Mouse (Mus musculus): ENCODE results near the gene Padi1. TPM values are rescaled to one million over a fixed set of nuclear protein-coding genes. Genes with fewer than 3 reads are reported as not detected.

Padi1 gene
- total and polyA plus RNA-seq, 2 experiments, result not detected

DNA sequence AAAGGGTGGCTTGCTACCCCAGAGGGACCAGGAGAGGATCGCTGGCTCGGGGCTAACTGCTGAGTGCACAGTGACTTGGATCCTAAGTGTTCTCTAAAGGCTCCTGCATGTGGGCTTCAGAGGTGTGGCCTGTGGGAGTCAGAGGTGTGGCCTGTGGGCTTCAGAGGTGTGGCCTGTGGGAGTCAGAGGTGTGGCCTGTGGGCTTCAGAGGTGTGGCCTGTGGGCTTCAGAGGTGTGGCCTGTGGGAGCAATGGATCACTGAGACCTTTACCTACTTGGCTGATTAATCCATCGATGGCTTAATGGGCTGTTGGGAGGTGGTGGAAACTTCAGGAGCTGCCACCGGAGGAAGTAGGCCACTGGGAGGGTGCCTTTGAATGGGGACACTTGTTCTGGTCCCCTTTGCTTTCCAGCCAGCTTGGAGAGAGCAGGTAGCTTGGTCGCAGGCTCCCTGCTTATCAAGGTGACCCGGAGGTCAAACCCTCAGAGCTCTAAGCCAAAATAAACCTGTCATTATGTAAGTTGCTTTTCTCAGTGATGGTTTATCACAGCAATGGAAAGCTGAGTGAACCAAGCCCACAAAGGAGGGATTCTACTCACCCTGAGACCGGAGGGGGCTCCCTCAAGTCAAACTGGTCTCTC lies 14.7 kb upstream of the Padi1 start:
- peaks cover 26% of the 10 kb centered on the region for H3K4me1 ChIP-seq (ENCODE audit: control insufficient read depth, insufficient read depth, low read length)
- no peaks in the 10 kb centered on the region for H3K79me2 ChIP-seq (ENCODE audit: control insufficient read depth, insufficient read depth, low read length)
- no peak overlapping the region for H3K9ac ChIP-seq (ENCODE audit: low read depth, low read length)
- TF ChIP-seq CTCF (IDR thresholded peaks at IDR 0.05; ENCODE audit: low read depth, low read length), result no peak
- TF ChIP-seq POLR2A (IDR thresholded peaks at IDR 0.05; ENCODE audit: extremely low read depth, insufficient read depth, low read length), result no peak
- 23% methylated on average over 7 of the region's 7 CpGs for WGBS
- peak; percentile 97 for DNase-seq (ENCODE audit: extremely low read depth, low read depth, low spot score)
- no peak overlapping the region for H3K4me3 ChIP-seq (ENCODE audit: insufficient read depth, low read depth, low read length)
- H3K27ac ChIP-seq (replicated peaks; ENCODE audit: insufficient read depth, low read depth, low read length), result peak overlapping the region; percentile 76
- H3K27me3 ChIP-seq (ENCODE audit: control insufficient read depth, insufficient read depth, low read length), result no peaks in the 10 kb centered on the region
- H3K36me3 ChIP-seq (ENCODE audit: control insufficient read depth, insufficient read depth, low read length), result no peaks in the 10 kb centered on the region

GRCm38 (mm10) chr4:140859291-140859690 lies 13.7 kb upstream of the Padi1 start:
- H3K4me3 ChIP-seq (ENCODE audit: insufficient read depth, low read depth, low read length), result no peak overlapping the region
- H3K9ac ChIP-seq (ENCODE audit: low read depth, low read length), result no peak overlapping the region
- H3K36me3 ChIP-seq (ENCODE audit: control insufficient read depth, insufficient read depth, low read length), result no peaks in the 10 kb centered on the region
- H3K27ac ChIP-seq (replicated peaks; ENCODE audit: insufficient read depth, low read depth, low read length), result no peak overlapping the region
- WGBS, result 88% methylated on average over 11 of the region's 11 CpGs
- no peaks in the 10 kb centered on the region for H3K79me2 ChIP-seq (ENCODE audit: control insufficient read depth, insufficient read depth, low read length)
- H3K4me1 ChIP-seq (ENCODE audit: control insufficient read depth, insufficient read depth, low read length), result peaks cover 30% of the 10 kb centered on the region
- TF ChIP-seq POLR2A (IDR thresholded peaks at IDR 0.05; ENCODE audit: extremely low read depth, insufficient read depth, low read length) (no peak), CTCF (IDR thresholded peaks at IDR 0.05; ENCODE audit: low read depth, low read length) (no peak)
- H3K27me3 ChIP-seq (ENCODE audit: control insufficient read depth, insufficient read depth, low read length), result no peaks in the 10 kb centered on the region
- DNase-seq (ENCODE audit: extremely low read depth, low read depth, low spot score), result no peak

DNA sequence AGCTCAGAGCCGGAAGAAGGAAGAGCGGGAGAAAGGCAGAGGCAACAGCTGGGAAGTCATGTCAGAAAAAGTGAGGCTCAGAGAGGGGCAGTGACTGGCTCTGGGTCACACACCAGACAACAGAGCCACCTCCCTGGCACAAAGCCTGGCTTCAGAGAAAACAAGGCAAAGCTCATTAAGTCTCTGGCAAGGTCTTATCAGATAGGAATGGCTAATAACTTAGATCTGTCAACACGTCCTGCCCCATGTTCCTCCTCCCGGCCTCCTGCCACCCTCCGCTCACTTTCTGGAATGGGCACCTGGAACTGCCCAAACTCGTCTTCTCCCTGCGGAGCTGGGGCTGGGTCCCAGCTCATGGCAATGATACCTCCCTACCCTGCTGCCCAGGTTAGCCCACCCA lies 12.2 kb upstream of the Padi1 start:
- Histone ChIP-seq H3K4me1 (ENCODE audit: control insufficient read depth, insufficient read depth, low read length) (peaks cover 30% of the 10 kb centered on the region), H3K79me2 (ENCODE audit: control insufficient read depth, insufficient read depth, low read length) (no peaks in the 10 kb centered on the region), H3K36me3 (ENCODE audit: control insufficient read depth, insufficient read depth, low read length) (no peaks in the 10 kb centered on the region), H3K4me3 (ENCODE audit: insufficient read depth, low read depth, low read length) (no peak overlapping the region), H3K27me3 (ENCODE audit: control insufficient read depth, insufficient read depth, low read length) (no peaks in the 10 kb centered on the region), H3K9ac (ENCODE audit: low read depth, low read length) (peak overlapping the region; percentile 21; the same call in 1 of the 2 replicates), H3K27ac (replicated peaks; ENCODE audit: insufficient read depth, low read depth, low read length) (no peak overlapping the region; the same call in 1 of the 2 replicates)
- TF ChIP-seq POLR2A (IDR thresholded peaks at IDR 0.05; ENCODE audit: extremely low read depth, insufficient read depth, low read length) (no peak), CTCF (IDR thresholded peaks at IDR 0.05; ENCODE audit: low read depth, low read length) (no peak)
- WGBS, result 17% methylated on average over 7 of the region's 7 CpGs
- peak; percentile 97 for DNase-seq (ENCODE audit: extremely low read depth, low read depth, low spot score)

GRCm38 (mm10) chr4:140857041-140857440 lies 11.5 kb upstream of the Padi1 start:
- H3K4me1 ChIP-seq (ENCODE audit: control insufficient read depth, insufficient read depth, low read length), result peaks cover 25% of the 10 kb centered on the region
- no peak overlapping the region for H3K4me3 ChIP-seq (ENCODE audit: insufficient read depth, low read depth, low read length)
- no peak for DNase-seq (ENCODE audit: extremely low read depth, low read depth, low spot score)
- H3K27me3 ChIP-seq (ENCODE audit: control insufficient read depth, insufficient read depth, low read length), result no peaks in the 10 kb centered on the region
- H3K36me3 ChIP-seq (ENCODE audit: control insufficient read depth, insufficient read depth, low read length), result no peaks in the 10 kb centered on the region
- TF ChIP-seq CTCF (IDR thresholded peaks at IDR 0.05; ENCODE audit: low read depth, low read length), result no peak
- no peak for TF ChIP-seq POLR2A (IDR thresholded peaks at IDR 0.05; ENCODE audit: extremely low read depth, insufficient read depth, low read length)
- no peak overlapping the region for H3K27ac ChIP-seq (replicated peaks; ENCODE audit: insufficient read depth, low read depth, low read length)
- H3K79me2 ChIP-seq (ENCODE audit: control insufficient read depth, insufficient read depth, low read length), result no peaks in the 10 kb centered on the region
- 72% methylated on average over 5 of the region's 5 CpGs for WGBS
- no peak overlapping the region for H3K9ac ChIP-seq (ENCODE audit: low read depth, low read length)

DNA sequence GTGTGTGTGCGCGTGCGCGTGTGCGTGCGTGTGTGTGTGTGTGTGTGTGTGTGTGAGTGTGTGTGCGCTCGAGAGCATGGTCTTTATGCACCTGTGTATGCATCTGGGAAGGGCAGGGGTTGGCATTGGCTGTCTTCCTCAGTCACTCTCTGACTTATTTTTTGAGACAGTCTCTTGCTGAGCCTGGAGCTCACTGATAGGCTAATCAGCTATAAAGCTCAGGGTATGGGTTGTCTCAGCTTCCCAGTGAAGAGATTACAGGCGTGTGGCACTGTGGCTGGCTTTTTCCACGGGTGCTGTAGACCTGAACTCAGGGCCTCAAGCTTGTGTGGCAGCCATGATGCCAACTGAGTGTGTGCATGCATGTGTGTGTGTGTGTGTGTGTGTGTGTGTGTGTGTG lies 9.6 kb upstream of the Padi1 start:
- Histone ChIP-seq H3K79me2 (ENCODE audit: control insufficient read depth, insufficient read depth, low read length) (no peaks in the 10 kb centered on the region), H3K27ac (replicated peaks; ENCODE audit: insufficient read depth, low read depth, low read length) (no peak overlapping the region), H3K4me3 (ENCODE audit: insufficient read depth, low read depth, low read length) (no peak overlapping the region), H3K27me3 (ENCODE audit: control insufficient read depth, insufficient read depth, low read length) (no peaks in the 10 kb centered on the region), H3K36me3 (ENCODE audit: control insufficient read depth, insufficient read depth, low read length) (no peaks in the 10 kb centered on the region), H3K4me1 (ENCODE audit: control insufficient read depth, insufficient read depth, low read length) (peaks cover 15% of the 10 kb centered on the region), H3K9ac (ENCODE audit: low read depth, low read length) (no peak overlapping the region)
- 88% methylated on average over 10 of the region's 10 CpGs for WGBS
- TF ChIP-seq CTCF (IDR thresholded peaks at IDR 0.05; ENCODE audit: low read depth, low read length) (no peak), POLR2A (IDR thresholded peaks at IDR 0.05; ENCODE audit: extremely low read depth, insufficient read depth, low read length) (no peak)
- no peak for DNase-seq (ENCODE audit: extremely low read depth, low read depth, low spot score)

DNA sequence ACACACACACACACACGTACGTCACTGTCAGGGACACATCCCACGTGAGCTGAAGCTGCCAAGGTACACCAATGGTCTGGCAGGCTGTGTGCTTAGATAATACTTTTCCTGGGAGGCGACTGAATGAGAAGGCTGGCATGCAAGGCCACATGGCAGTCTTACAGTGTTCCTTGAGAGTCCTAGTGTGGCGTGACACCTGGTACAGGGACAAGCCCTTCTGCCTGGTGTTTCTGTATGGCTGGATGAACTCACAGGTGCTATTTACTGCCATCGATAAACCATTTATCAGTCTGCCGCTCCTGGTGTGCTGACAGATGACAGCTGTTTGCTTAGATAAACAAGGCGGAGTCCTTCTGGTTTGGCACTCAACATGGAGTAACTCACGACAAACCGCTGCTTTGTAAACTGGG lies 8.9 kb upstream of the Padi1 start:
- WGBS, result 17% methylated on average over 10 of the region's 10 CpGs
- Histone ChIP-seq H3K27me3 (ENCODE audit: control insufficient read depth, insufficient read depth, low read length) (no peaks in the 10 kb centered on the region), H3K36me3 (ENCODE audit: control insufficient read depth, insufficient read depth, low read length) (no peaks in the 10 kb centered on the region), H3K27ac (replicated peaks; ENCODE audit: insufficient read depth, low read depth, low read length) (peak overlapping the region; percentile 22), H3K4me3 (ENCODE audit: insufficient read depth, low read depth, low read length) (no peak overlapping the region), H3K79me2 (ENCODE audit: control insufficient read depth, insufficient read depth, low read length) (no peaks in the 10 kb centered on the region), H3K9ac (ENCODE audit: low read depth, low read length) (no peak overlapping the region), H3K4me1 (ENCODE audit: control insufficient read depth, insufficient read depth, low read length) (peaks cover 15% of the 10 kb centered on the region)
- DNase-seq (ENCODE audit: extremely low read depth, low read depth, low spot score), result peak; percentile 92
- TF ChIP-seq POLR2A (IDR thresholded peaks at IDR 0.05; ENCODE audit: extremely low read depth, insufficient read depth, low read length), result no peak
- TF ChIP-seq CTCF (IDR thresholded peaks at IDR 0.05; ENCODE audit: low read depth, low read length), result no peak
